Mouse (Mus musculus): Measurements from ENCODE around the gene Zfp367.

The Zfp367 gene

DNA sequence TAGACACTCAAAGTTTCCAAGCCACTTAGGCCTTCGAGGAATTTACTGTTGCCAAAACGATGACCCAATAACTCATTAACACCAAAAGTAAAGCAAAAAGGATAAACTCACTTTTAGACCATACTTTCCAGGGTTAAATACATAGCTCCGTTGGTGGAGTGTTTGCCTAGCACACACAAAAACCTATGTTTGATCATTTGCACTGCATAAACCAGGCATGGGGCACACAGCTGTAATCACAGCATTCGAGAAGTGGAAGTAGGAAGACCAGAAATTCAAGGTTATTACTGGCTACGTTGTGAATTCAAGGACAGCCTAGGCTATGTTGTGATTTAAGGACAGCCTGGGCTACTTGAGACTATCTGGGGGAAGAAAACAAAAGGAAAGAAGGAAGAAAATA lies 62.7 kb downstream of the Zfp367 start:
- DNase-seq (ENCODE audit: low spot score): no peak

DNA sequence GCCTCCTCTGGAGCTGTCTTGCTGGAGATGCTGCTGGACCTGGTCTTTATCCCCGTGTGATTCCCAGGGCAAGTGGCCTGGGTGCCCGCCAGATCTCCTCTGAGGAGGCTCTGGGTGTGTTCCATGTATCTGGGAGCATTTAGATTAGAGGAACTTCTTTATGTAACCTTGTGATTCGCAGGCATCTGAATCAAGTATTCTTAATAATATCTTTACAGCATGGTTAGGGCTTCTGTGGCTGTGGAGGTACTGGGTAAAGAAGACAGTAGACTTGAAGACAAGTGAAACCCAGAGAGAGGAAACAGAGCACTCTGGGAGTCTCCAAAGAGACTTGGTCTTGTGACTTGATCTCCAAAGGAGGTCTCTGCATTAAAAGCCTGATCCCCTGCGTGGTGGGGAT lies 63.9 kb downstream of the Zfp367 start, which contains the start of gene Hsd17b3:
Gene Hsd17b3 (minus strand): TSS at position 101 of the 400 bp plus-strand sequence.
- DNase-seq (ENCODE audit: low spot score): no peak

DNA sequence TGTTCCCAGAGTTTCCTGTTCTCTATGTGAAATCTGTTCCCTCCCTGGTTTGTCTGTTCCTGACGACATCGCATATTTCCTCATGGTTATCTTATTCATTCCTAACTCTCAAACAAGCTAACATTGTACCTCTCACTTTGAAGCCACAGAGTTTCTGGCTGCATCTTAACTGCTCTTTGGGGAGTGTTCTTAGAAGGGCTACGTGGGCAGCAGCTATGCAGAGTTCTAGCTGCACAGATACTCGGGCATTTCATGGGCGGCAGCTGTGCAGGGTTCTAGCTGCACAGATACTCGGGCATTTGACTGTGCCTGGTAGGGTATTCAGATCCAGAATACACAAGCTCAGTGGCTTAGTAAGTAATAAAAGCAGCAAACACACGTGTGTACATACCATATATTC lies 64.9 kb downstream of the Zfp367 start:
- no peak for DNase-seq (ENCODE audit: low spot score)

DNA sequence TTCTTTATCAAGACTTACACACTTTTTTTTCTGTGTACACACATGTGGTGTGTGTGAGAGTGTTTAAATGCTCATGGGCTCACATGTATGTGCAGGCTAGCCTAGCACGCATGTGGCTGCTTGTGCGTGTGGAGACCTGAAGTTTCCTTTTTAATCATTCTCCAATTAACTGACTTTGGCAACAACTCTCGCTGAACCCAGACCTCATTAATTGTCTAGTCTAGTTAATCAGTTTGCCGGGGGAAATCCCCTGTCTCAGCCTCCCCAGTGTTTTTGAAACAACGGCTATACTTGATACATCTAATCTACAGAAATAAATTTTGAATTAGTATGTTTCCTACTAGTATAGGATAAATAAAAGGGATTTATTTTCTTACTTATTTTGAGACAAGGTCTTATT lies 67.0 kb downstream of the Zfp367 start:
- DNase-seq (ENCODE audit: low spot score): no peak

DNA sequence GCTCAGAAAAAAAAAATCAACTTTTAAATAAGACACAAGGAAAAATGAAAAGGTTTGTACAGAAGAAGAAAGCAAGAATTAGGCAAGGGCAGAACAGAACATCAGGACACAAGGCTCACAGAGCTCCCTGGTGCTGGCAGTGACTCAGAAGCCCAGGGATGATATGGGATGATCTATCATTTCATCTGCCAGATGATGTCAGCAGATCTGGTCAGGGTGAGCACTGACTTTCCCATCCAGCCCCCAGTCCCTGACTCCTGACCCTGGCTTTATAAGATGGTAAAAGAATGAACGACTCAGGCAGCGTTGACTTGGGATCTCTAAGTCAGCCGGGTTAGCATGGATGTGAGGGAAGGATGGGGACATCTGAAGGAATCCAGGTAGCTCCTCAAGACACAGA lies 69.7 kb downstream of the Zfp367 start:
- no peak for DNase-seq (ENCODE audit: low spot score)
